Mouse (Mus musculus) midbrain, embryonic 15.5 days (tissue): ENCODE results near the gene Ccp110. TPM values are rescaled to one million over a fixed set of nuclear protein-coding genes. Genes with fewer than 3 reads are reported as not detected.

Experiments
- ATAC-seq: fragments of 200-750 bp; cut with Nextera tagmentation; replicated peaks from 2 replicates; pipeline ENCODE4 v1.8.0; 2017; ENCODE audit warnings: moderate TSS enrichment
- H3K27ac ChIP-seq: fragments of 300-500 bp; sonication (generic); 2 replicates; pipeline ENCODE4 v1.5.1; 2015; ENCODE audit warnings: mild to moderate bottlenecking, inconsistent platforms
- H3K27me3 ChIP-seq: fragments of 300-500 bp; sonication (generic); replicated peaks from 2 replicates; pipeline ENCODE4 v1.6.1; 2015; ENCODE audit warnings: inconsistent platforms
- H3K36me3 ChIP-seq: fragments of 300-500 bp; sonication (generic); replicated peaks from 2 replicates; pipeline ENCODE4 v1.6.1; 2015; ENCODE audit warnings: inconsistent platforms
- H3K4me1 ChIP-seq: fragments of 300-500 bp; sonication (generic); 2 replicates; pipeline ENCODE4 v1.6.1; 2015; ENCODE audit warnings: inconsistent platforms
- H3K4me2 ChIP-seq: fragments of 300-500 bp; sonication (generic); 2 replicates; pipeline ENCODE4 v1.6.1; 2015; ENCODE audit warnings: inconsistent platforms, mild to moderate bottlenecking, moderate library complexity
- H3K4me3 ChIP-seq: fragments of 300-500 bp; sonication (generic); 2 replicates; pipeline ENCODE4 v1.5.1; 2015; ENCODE audit warnings: mild to moderate bottlenecking, inconsistent platforms
- H3K9ac ChIP-seq: fragments of 300-500 bp; sonication (generic); 2 replicates; pipeline ENCODE4 v1.6.1; 2015; ENCODE audit warnings: mild to moderate bottlenecking, inconsistent platforms
- H3K9me3 ChIP-seq: fragments of 300-500 bp; sonication (generic); 2 replicates; pipeline ENCODE4 v1.6.1; 2016; ENCODE audit warnings: inconsistent platforms
- WGBS: fragments of 180-500 bp; shearing (Covaris S2); methylation state at CpG from one replicate; pipeline ENCODE4 v1.1.7; 2015; ENCODE audit warnings: mixed read lengths; 5-methylcytosine and 5-hydroxymethylcytosine counted together
- polyA plus RNA-seq: library from polyadenylated mRNA; unstranded; fragments of >200 nt; fragmentation: Nextera tagmentation; extraction: Ambion mirVana; gene quantifications from 2 replicates; pipeline ENCODE4 v1.2.1, GENCODE M21; 2015

The Ccp110 gene
- polyA plus RNA-seq, 1 experiment from 2014 or later = 30.1 TPM

DNA sequence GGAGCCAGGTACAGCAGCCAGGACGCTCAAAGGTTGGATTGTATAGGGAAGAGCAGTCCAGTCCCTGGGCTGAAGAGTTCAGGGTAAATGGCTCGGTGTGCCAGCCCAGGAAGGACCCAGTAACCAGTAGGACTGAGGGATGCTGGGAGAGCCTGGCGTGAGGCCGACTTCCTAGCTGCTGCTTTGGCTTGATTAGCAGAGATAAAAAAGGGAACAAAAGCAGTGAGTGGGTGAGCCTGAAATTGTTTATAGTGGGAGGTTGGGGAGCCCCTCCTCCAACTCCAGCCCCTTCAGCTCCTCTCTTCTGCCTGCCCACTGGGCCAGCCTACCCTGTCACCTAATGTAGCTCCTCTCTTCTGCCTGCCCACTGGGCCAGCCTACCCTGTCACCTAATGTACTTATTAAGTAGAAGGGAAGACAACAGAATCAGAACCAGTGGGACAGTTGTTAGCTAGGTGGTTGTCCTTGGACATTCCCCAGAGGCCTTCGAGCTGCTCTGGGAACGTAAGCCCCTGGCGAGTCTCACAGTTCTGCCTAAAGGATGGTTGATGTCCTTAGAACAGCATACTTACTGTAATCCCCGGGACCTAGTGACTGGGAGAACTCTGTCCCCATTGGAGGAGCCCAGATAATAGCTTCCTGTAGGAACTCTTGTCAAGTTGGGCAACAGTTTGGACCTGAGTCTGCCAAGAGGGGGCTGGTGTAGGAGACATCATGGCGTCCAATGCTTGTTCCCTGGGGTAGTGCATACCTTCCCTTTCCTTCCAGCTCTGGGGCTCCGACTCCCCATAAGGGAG, 65.4 kb downstream of the Ccp110 start:
- no peak overlapping the region for H3K27ac ChIP-seq
- H3K4me2 ChIP-seq = no peak overlapping the region
- no peak overlapping the region for H3K4me3 ChIP-seq
- peaks cover 30% of the 10 kb centered on the region; the same call in 1 of the 2 replicates for H3K36me3 ChIP-seq
- ATAC-seq = no peak
- no peak overlapping the region for H3K9ac ChIP-seq
- H3K4me1 ChIP-seq = no peaks in the 10 kb centered on the region; the same call in 1 of the 2 replicates
- H3K27me3 ChIP-seq = no peaks in the 10 kb centered on the region
- 84% methylated on average over 10 of the region's 10 CpGs for WGBS
- no peaks in the 10 kb centered on the region for H3K9me3 ChIP-seq

DNA sequence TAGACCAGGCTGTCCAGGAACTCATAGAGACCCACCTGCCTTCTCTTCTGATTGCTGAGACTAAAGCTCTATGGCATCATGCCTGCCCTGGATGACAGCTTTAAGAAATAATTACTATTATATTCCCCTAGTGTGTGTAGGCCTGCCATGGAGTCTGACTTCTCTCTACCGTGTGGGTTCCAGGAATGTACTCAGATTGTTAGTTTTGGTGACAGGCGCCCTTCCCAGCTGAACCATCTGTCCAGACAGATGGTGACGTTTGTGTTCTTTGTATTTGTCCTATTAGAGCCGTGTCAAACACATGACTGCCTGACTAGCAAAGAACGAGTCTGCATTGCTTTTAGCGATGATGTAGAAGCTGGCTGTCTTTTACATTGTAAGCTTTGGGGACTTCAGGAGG, 66.2 kb downstream of the Ccp110 start:
- 41% methylated on average over 6 of the region's 6 CpGs for WGBS
- H3K27me3 ChIP-seq = no peaks in the 10 kb centered on the region
- no peak; the same call in 1 of the 2 replicates for ATAC-seq
- H3K4me3 ChIP-seq = no peak overlapping the region
- no peaks in the 10 kb centered on the region for H3K9me3 ChIP-seq
- H3K9ac ChIP-seq = no peak overlapping the region
- peaks cover 26% of the 10 kb centered on the region; the same call in 1 of the 2 replicates for H3K36me3 ChIP-seq
- H3K27ac ChIP-seq = no peak overlapping the region
- H3K4me1 ChIP-seq = no peaks in the 10 kb centered on the region; the same call in 1 of the 2 replicates
- H3K4me2 ChIP-seq = no peak overlapping the region

DNA sequence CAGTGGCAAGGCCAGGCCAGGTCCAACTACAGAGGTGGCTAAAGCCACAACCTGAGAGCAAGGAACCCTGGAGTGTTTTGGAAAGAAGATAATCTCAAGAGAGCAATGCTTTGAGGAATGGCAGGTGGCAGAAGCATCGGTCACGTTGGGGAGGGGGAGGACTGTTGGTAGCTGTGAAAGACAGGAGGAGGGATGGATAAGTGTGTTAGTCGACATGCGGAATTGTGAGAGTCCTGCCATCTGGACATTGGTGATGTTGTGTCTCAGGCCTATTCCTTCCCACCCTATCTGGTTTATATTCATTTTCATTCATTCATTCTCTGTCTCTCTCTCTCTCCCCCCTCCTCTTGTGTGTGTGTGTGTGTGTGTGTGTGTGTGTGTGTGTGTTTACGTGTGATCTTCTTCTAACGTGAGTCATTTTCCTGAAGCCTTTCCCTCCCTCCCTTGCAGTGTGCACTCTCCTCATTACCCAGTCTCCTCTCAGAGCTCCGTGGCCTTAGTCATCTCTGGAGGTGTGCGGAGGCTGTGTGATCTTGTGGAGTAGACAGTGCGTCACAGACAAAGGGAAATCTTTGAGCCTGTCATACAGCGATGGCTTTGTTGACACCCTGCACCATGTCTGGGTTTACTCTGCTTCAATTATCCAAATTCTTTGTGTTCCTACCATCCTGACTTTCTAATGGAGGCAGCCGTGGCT, 71.1 kb downstream of the Ccp110 start:
- Histone ChIP-seq H3K4me3 (no peak overlapping the region), H3K27ac (no peak overlapping the region), H3K9me3 (no peaks in the 10 kb centered on the region), H3K4me2 (no peak overlapping the region), H3K4me1 (no peaks in the 10 kb centered on the region), H3K27me3 (no peaks in the 10 kb centered on the region), H3K36me3 (0 out of 2 replicates have a peak, but pooled peaks cover 14% of the 10 kb centered on the region), H3K9ac (no peak overlapping the region)
- WGBS = 86% methylated on average over 11 of the region's 11 CpGs
- no peak for ATAC-seq

DNA sequence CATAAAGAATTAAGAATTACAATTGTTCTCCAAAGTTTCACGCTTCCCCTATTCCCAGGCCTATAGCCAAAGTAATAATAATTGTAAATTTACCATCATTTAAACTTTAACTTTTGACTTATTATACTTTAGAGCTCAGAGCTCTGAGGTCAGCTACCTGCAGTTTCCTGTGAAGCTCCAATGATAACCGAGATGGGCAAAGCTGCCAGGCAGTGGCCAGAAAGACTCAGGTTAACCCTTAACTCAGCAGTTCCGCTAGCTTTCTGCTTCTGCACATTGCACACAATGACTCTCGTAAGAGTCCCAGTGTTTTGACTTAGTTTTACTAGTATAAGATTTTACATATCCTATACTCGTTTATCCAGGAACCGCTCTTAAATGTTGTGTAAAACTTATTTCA, 73.7 kb downstream of the Ccp110 start:
- no peaks in the 10 kb centered on the region for H3K9me3 ChIP-seq
- no peak overlapping the region for H3K4me2 ChIP-seq
- no peaks in the 10 kb centered on the region for H3K4me1 ChIP-seq
- H3K27ac ChIP-seq = no peak overlapping the region
- ATAC-seq = no peak
- 0 out of 2 replicates have a peak, but pooled peaks cover 1% of the 10 kb centered on the region for H3K36me3 ChIP-seq
- H3K9ac ChIP-seq = no peak overlapping the region
- H3K4me3 ChIP-seq = no peak overlapping the region
- no peaks in the 10 kb centered on the region for H3K27me3 ChIP-seq
- 81% methylated on average over 6 of the region's 6 CpGs for WGBS

Other genes starting within 250 kb of the Ccp110 start
- 0.79 and 1.0 TPM in 2 replicates for gene Itpripl2, start 220.6 kb upstream of the Ccp110 start, polyA plus RNA-seq
- gene Coq7, start 179.2 kb upstream of the Ccp110 start, polyA plus RNA-seq = 85.8 and 88.2 TPM in 2 replicates
- gene Tmc7, start 127.8 kb upstream of the Ccp110 start, polyA plus RNA-seq = 6.3 and 7.2 TPM in 2 replicates
- 0.15 and 0.19 TPM in 2 replicates for gene Tmc5, start 115.3 kb upstream of the Ccp110 start, polyA plus RNA-seq
- gene Gde1, start 6.8 kb upstream of the Ccp110 start, polyA plus RNA-seq = 186 and 194 TPM in 2 replicates
- 102 and 105 TPM in 2 replicates for gene Vps35l, start 27.7 kb downstream of the Ccp110 start, polyA plus RNA-seq
- gene Iqck, start 143.2 kb downstream of the Ccp110 start, polyA plus RNA-seq = 4.4 and 4.9 TPM in 2 replicates
- 69.0 and 70.6 TPM in 2 replicates for gene Knop1, start 143.7 kb downstream of the Ccp110 start, polyA plus RNA-seq